Mouse (Mus musculus) liver, embryonic 16.5 days (tissue): ENCODE data around the gene Kif1a. TPM values are rescaled to one million over a fixed set of nuclear protein-coding genes. Genes with fewer than 3 reads are reported as not detected.
A peak's percentile ranks its signal among the peaks of the same experiment; 100 is the strongest.

Source experiments
- ATAC-seq: fragments of 200-750 bp; cut with Nextera tagmentation; 2 replicates; pipeline ENCODE4 v1.8.0; 2017; ENCODE audit warnings: low read depth, mild to moderate bottlenecking, moderate number of reproducible peaks, moderate library complexity
- H3K27ac ChIP-seq: fragments of 300-500 bp; sonication (generic); 2 replicates; pipeline ENCODE4 v1.5.1; 2014; ENCODE audit warnings: mild to moderate bottlenecking, low read length
- H3K27me3 ChIP-seq: fragments of 300-500 bp; sonication (generic); 2 replicates; pipeline ENCODE4 v1.6.1; 2014; ENCODE audit warnings: low read depth, low read length, mixed read lengths; ENCODE audit not compliant: control insufficient read depth, insufficient read depth
- H3K36me3 ChIP-seq: fragments of 300-500 bp; sonication (generic); 2 replicates; pipeline ENCODE4 v1.6.1; 2014; ENCODE audit warnings: mild to moderate bottlenecking; ENCODE audit not compliant: control insufficient read depth, insufficient read depth
- H3K4me1 ChIP-seq: fragments of 300-500 bp; sonication (generic); 2 replicates; pipeline ENCODE4 v1.6.1; 2014; ENCODE audit warnings: low read depth, low read length, mixed read lengths; ENCODE audit not compliant: control insufficient read depth
- H3K4me2 ChIP-seq: fragments of 300-500 bp; sonication (generic); 2 replicates; pipeline ENCODE4 v1.6.1; 2014; ENCODE audit warnings: low read depth, low read length, mixed read lengths
- H3K4me3 ChIP-seq: fragments of 300-500 bp; sonication (generic); 2 replicates; pipeline ENCODE4 v1.5.1; 2014; ENCODE audit warnings: low read depth, mild to moderate bottlenecking, low read length
- H3K9ac ChIP-seq: fragments of 300-500 bp; sonication (generic); 2 replicates; pipeline ENCODE4 v1.6.1; 2014; ENCODE audit warnings: low read depth, low read length
- H3K9me3 ChIP-seq: fragments of 300-500 bp; sonication (generic); replicated peaks from 2 replicates; pipeline ENCODE4 v1.6.1; 2016; ENCODE audit warnings: low read length; ENCODE audit not compliant: control insufficient read depth
- WGBS: fragments of 180-500 bp; shearing (Covaris S2); extraction: QIAGEN DNeasy Blood & Tissue Kit; methylation state at CpG from one replicate; pipeline ENCODE4 v1.1.7; 2014; ENCODE audit not compliant: insufficient replicate concordance; 5-methylcytosine and 5-hydroxymethylcytosine counted together
- polyA plus RNA-seq: library from polyadenylated mRNA; unstranded; fragments of >200 nt; fragmentation: Nextera tagmentation; extraction: Ambion mirVana; gene quantifications from 2 replicates; pipeline ENCODE4 v1.2.1, GENCODE M21; 2015

Kif1a gene
- polyA plus RNA-seq, 1 experiment from 2014 or later, result 0.19 TPM

DNA sequence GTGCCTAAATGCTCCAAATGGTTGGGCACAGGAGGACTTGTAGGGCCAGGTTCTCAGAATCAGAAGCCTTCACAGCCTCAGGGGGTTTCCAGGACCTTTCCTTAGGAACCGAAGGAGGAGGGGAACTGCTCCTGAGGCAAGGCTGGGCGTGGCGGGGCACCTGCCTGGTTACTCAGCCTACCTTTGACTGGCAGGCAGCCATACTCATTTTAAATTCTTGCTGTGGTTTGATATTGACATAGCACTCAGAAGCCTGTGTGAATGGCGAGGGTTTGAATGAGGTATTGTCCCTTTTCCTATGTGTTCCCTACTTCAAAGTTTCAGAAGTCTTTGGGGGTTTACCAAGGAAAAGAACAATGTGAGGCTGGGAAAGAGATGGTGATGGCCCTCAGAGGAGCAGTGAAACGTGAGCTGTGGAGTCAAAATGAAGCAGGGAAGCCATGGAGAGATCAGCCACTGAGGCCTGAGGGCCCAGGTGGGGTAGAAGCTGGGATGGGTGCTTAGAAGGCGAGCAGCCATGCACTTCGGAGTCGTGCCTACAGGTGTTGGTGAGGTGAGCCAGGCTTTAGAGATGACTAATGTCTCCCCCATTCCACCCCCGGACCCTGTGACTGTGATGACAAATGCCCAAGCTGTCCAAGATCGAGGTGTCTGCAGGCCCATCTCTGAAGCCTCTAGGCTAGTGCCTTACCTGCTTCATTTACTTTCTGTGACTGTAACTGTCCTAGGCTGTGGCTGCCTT, 28.7 kb upstream of the Kif1a start:
- Histone ChIP-seq H3K9me3 (no peaks in the 10 kb centered on the region), H3K4me3 (no peak overlapping the region), H3K4me2 (no peak overlapping the region), H3K4me1 (no peaks in the 10 kb centered on the region; the same call in 1 of the 2 replicates), H3K9ac (no peak overlapping the region), H3K36me3 (no peaks in the 10 kb centered on the region), H3K27me3 (no peaks in the 10 kb centered on the region), H3K27ac (no peak overlapping the region)
- no peak for ATAC-seq
- 51% methylated on average over 10 of the region's 10 CpGs for whole genome bisulfite sequencing

DNA sequence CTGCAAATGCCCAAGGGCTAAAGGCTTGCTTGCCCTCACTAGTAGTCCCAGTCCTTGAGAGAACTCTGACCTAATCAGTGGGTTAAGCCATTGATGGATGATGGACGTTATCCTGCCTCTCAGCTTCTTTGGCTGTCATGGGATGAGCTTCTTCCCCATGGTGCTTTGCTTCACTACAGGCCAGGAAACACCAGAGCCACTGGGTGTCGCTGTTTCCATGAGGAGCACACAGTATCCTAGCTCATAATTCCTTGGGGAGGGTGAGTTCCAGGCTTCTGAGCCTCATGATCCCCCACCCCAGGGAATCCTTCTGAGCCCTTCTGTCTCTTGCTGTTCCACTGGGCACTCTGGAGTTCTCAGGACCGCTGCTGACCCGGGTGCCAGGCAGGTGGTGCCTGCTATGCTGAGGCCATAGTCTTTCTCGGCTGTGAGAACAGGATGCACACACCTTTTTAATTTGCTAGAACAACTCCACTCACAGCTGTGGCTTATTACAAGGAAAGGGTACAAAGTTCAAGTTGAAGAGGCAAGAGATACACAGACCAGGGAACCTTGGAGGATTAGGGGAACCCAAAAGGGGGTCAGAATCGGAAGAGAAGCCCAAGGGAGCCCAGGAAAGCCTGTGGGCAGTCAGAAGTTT, 27.1 kb upstream of the Kif1a start:
- H3K27me3 ChIP-seq, result no peaks in the 10 kb centered on the region
- peaks cover 2% of the 10 kb centered on the region; the same call in 1 of the 2 replicates for H3K4me1 ChIP-seq
- no peaks in the 10 kb centered on the region for H3K36me3 ChIP-seq
- H3K9ac ChIP-seq, result no peak overlapping the region
- no peak overlapping the region for H3K4me2 ChIP-seq
- ATAC-seq, result no peak
- WGBS, result 31% methylated on average over 6 of the region's 6 CpGs
- no peak overlapping the region for H3K27ac ChIP-seq
- no peaks in the 10 kb centered on the region for H3K9me3 ChIP-seq
- H3K4me3 ChIP-seq, result no peak overlapping the region

DNA sequence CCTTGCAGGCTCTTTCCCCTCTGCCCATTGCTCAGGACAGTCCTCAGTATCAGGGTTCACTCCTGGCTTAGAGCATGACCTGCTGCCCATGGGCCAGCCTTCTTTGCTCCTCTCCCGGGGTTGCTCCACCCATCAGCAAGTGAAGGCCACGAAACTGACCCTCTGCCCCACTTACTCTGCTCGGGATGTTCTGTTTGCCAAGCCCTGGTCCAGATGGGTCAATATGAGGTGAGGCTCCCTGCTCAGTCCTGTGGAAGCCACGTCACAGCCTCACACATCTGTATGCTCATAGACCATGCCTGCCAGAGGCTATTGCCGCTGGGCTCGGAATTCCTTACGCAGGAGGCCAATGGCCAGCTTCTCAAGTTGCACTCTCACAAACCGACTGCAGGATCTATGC, 26.5 kb upstream of the Kif1a start:
- Histone ChIP-seq H3K9me3 (no peaks in the 10 kb centered on the region), H3K27me3 (no peaks in the 10 kb centered on the region), H3K9ac (no peak overlapping the region), H3K4me1 (peaks cover 5% of the 10 kb centered on the region; the same call in 1 of the 2 replicates), H3K27ac (no peak overlapping the region), H3K36me3 (no peaks in the 10 kb centered on the region), H3K4me3 (no peak overlapping the region), H3K4me2 (no peak overlapping the region)
- 53% methylated on average over 8 of the region's 8 CpGs for WGBS
- peak; percentile 40 for ATAC-seq

DNA sequence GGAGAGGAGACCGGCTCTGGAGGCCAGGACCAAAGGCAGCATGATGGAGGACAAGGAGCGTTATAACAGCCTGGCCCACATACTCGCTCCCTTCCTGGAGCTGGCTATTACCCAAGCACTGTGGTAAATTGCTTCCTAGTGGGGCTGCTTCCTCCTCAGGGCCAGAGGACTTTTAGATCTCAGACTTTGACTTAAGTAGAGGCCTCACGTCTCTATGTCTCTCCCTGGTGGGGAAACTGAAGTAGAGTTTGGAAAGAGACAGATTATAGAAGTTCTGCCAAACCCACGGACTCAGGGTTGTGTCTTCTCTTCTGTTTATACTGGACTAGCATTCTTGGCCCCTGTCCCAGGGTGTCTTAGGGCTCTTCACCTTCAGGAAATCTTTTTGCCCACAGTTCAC, 23.5 kb upstream of the Kif1a start:
- ATAC-seq, result peak; percentile 27; the same call in 1 of the 2 replicates
- H3K4me3 ChIP-seq, result no peak overlapping the region
- H3K9ac ChIP-seq, result no peak overlapping the region
- no peaks in the 10 kb centered on the region for H3K36me3 ChIP-seq
- no peak overlapping the region for H3K4me2 ChIP-seq
- peaks cover 5% of the 10 kb centered on the region; the same call in 1 of the 2 replicates for H3K4me1 ChIP-seq
- WGBS, result 36% methylated on average over 5 of the region's 5 CpGs
- no peak overlapping the region for H3K27ac ChIP-seq
- H3K9me3 ChIP-seq, result no peaks in the 10 kb centered on the region
- H3K27me3 ChIP-seq, result no peaks in the 10 kb centered on the region

DNA sequence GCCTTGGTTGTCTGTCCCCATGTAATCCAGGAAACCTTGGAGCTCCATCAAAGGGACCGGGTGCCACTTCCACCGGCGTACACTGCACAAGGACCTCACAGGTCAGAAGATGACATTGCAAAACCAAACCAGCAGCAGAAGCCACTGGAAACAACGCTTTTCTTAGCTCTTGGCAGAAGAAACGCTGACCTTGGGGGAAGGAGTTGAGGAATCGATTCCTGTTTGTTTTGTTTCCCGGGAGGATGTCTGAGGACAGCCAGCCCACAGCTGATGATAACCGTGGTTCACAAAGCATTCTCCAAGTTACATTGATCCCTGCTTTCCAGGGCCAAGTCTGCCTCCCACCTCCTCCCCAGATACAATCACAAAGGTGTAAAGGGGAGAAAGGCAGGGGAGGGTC, 22.3 kb upstream of the Kif1a start:
- Histone ChIP-seq H3K4me2 (no peak overlapping the region), H3K27me3 (no peaks in the 10 kb centered on the region), H3K9me3 (no peaks in the 10 kb centered on the region), H3K27ac (no peak overlapping the region), H3K4me1 (peaks cover 5% of the 10 kb centered on the region; the same call in 1 of the 2 replicates), H3K9ac (no peak overlapping the region), H3K36me3 (no peaks in the 10 kb centered on the region), H3K4me3 (no peak overlapping the region)
- WGBS, result 43% methylated on average over 8 of the region's 8 CpGs
- no peak for ATAC-seq

DNA sequence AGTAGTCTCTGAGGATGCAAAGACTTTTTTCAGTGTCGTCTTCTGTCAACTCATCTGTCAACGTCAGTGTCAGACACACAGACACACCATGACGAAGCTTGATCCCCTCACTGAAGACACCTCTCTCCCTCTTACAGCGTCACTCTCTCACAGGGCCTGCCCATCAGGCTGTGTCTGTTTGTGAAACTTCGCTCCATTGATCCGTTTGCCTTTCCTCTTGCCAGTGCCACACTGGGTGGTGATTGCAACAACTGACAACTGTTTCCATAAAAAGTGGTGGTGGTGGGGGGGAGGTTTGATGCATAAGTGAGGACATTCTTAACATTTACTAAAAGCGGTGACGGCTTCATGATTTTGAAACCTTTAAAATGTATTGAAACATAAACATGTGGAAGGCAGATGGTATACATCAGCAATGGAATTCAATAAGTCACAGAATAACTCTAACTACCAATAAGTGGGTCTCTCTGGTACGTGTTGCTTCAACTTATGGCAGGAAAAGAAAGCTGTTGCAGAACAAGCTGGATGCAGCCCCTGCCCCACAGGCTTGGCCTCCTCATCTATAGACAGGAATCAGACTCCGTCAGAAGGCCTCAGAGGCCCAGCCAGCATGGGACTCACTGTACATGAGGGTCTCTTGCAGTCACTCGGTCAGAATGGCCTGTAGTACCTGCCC, 21.6 kb upstream of the Kif1a start:
- WGBS, result 54% methylated on average over 11 of the region's 11 CpGs
- no peaks in the 10 kb centered on the region for H3K9me3 ChIP-seq
- peaks cover 5% of the 10 kb centered on the region; the same call in 1 of the 2 replicates for H3K4me1 ChIP-seq
- no peaks in the 10 kb centered on the region for H3K27me3 ChIP-seq
- 0 out of 2 replicates have a peak, but pooled peaks have one; percentile 47 for ATAC-seq
- no peak overlapping the region for H3K4me3 ChIP-seq
- no peak overlapping the region for H3K9ac ChIP-seq
- no peak overlapping the region for H3K4me2 ChIP-seq
- H3K36me3 ChIP-seq, result no peaks in the 10 kb centered on the region
- H3K27ac ChIP-seq, result no peak overlapping the region

DNA sequence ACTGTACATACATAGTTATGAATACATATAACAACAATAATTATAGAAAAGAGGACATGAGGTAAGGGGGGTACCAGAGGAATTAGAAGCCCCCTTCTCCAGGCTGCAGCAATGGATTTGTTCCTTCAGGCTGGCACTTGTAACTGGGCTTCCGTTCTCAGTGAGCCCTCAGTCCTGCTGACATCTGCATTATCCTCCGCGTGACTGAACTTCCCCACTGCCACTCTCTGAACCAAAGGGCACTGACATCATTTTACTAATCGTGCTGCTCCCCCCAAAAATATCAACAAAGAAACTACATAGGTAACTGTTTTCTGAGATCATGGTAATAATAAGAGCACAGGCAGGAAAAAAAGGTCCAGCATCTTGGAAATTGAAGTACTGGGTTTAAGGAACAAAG, 17.1 kb upstream of the Kif1a start:
- ATAC-seq, result no peak
- H3K9me3 ChIP-seq, result no peaks in the 10 kb centered on the region
- no peak overlapping the region for H3K4me2 ChIP-seq
- no peaks in the 10 kb centered on the region for H3K36me3 ChIP-seq
- H3K27me3 ChIP-seq, result no peaks in the 10 kb centered on the region
- WGBS, result 28% methylated on average over 4 of the region's 4 CpGs
- H3K4me1 ChIP-seq, result peaks cover 4% of the 10 kb centered on the region; the same call in 1 of the 2 replicates
- H3K9ac ChIP-seq, result no peak overlapping the region
- no peak overlapping the region for H3K4me3 ChIP-seq
- H3K27ac ChIP-seq, result no peak overlapping the region

DNA sequence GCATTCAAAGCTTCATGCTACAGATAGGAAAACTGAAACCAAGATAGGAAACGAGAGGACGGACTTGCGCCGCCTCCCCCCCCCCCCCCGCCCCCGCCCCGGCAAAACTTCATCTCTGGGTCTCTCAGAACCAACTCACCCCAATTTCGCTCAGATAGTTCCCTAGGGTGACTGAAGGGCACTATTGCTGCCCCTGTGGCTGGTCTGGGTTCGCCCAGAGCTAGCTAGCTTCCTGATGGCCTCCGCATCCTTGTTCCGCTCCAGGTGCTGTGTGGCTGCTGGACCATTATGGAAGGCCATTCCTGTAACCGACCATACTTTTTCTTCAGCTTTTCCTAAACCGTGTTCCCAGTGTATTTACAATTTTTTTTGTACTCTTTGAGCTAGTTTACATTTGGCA, 13.7 kb upstream of the Kif1a start:
- ATAC-seq, result no peak
- no peaks in the 10 kb centered on the region for H3K27me3 ChIP-seq
- no peak overlapping the region for H3K9ac ChIP-seq
- H3K4me2 ChIP-seq, result peak overlapping the region; percentile 7; the same call in 1 of the 2 replicates
- H3K4me3 ChIP-seq, result no peak overlapping the region
- no peak overlapping the region for H3K27ac ChIP-seq
- H3K9me3 ChIP-seq, result no peaks in the 10 kb centered on the region
- H3K4me1 ChIP-seq, result no peaks in the 10 kb centered on the region
- 22% methylated on average over 13 of the region's 13 CpGs for WGBS
- no peaks in the 10 kb centered on the region for H3K36me3 ChIP-seq
